Mouse (Mus musculus) urinary bladder, postnatal 4 days (tissue): ENCODE results near the gene Fkbp2.

Experiments used
- DNase-seq, 2 experiments: peaks; one replicate each; pipeline ENCODE4 v3.0.0; 2021 to 2022; ENCODE audit warnings: low spot score in 2 of 2

The Fkbp2 gene

GRCm38 (mm10) chr19:6971644-6972043, 8.7 kb downstream of the Fkbp2 start:
- no peak for DNase-seq

- DNase-seq = no peak
Observed at GRCm38 (mm10) chr19:6970460-6971085, 9.7 kb downstream of the Fkbp2 start.

GRCm38 (mm10) chr19:6969665-6970381, 10.5 kb downstream of the Fkbp2 start:
- peak; percentile 75 to 78 for DNase-seq

- no peak for DNase-seq
Observed at GRCm38 (mm10) chr19:6969291-6969664, 11.0 kb downstream of the Fkbp2 start.

GRCm38 (mm10) chr19:6968491-6969271, 11.6 kb downstream of the Fkbp2 start:
- no peak for DNase-seq

GRCm38 (mm10) chr19:6956461-6956860, 23.8 kb downstream of the Fkbp2 start:
- DNase-seq = no peak

GRCm38 (mm10) chr19:6955424-6955823, 24.9 kb downstream of the Fkbp2 start:
- DNase-seq = no peak

GRCm38 (mm10) chr19:6954046-6954445, 26.3 kb downstream of the Fkbp2 start:
- peak in 1 of 2 experiments; percentile 51 for DNase-seq

GRCm38 (mm10) chr19:6952712-6953037, 27.6 kb downstream of the Fkbp2 start:
- peak in 1 of 2 experiments; percentile 65 for DNase-seq

GRCm38 (mm10) chr19:6951994-6952711, 28.1 kb downstream of the Fkbp2 start:
- DNase-seq = peak; percentile 80 to 81

- DNase-seq = peak; percentile 91 to 92
Observed at GRCm38 (mm10) chr19:6951381-6951968, 28.8 kb downstream of the Fkbp2 start.

- no peak for DNase-seq
Observed at GRCm38 (mm10) chr19:6950613-6951153, 29.6 kb downstream of the Fkbp2 start.

- DNase-seq = no peak
Observed at GRCm38 (mm10) chr19:6949951-6950350, 30.4 kb downstream of the Fkbp2 start.

GRCm38 (mm10) chr19:6949532-6949931, 30.8 kb downstream of the Fkbp2 start:
- no peak for DNase-seq

- DNase-seq = no peak
Observed at GRCm38 (mm10) chr19:6948186-6948585, 32.1 kb downstream of the Fkbp2 start.

- no peak for DNase-seq
Observed at GRCm38 (mm10) chr19:6947742-6948141, 32.6 kb downstream of the Fkbp2 start.

- DNase-seq = no peak
Observed at GRCm38 (mm10) chr19:6943709-6944108, 36.6 kb downstream of the Fkbp2 start.

- DNase-seq = peak in 1 of 2 experiments; percentile 55
Observed at GRCm38 (mm10) chr19:6942764-6943163, 37.5 kb downstream of the Fkbp2 start.

- peak; percentile 94 to 95 for DNase-seq
Observed at GRCm38 (mm10) chr19:6942249-6942691, 38.0 kb downstream of the Fkbp2 start, which contains the start of gene Gpr137. Gpr137 (minus strand) TSS chr19:6942480.

GRCm38 (mm10) chr19:6941372-6942248, 38.7 kb downstream of the Fkbp2 start, which contains the start of gene Bad:
Bad (plus strand) TSS chr19:6941861.
- peak; percentile 92 to 96 for DNase-seq
